Mouse (Mus musculus): Measurements from ENCODE around the gene Dmpk. TPM values are rescaled to one million over a fixed set of nuclear protein-coding genes. Genes with fewer than 3 reads are reported as not detected.

Gene Dmpk
- polyA plus RNA-seq, 1 experiment = 400 TPM

- WGBS = 92% methylated on average over 6 of the region's 6 CpGs
- DNase-seq (ENCODE audit: low read depth, low spot score) = no peak
Observed at GRCm38 (mm10) chr7:19074494-19074893, 9.2 kb upstream of the Dmpk start.

GRCm38 (mm10) chr7:19075231-19075630, 8.4 kb upstream of the Dmpk start:
- DNase-seq (ENCODE audit: low read depth, low spot score) = no peak
- WGBS = 44% methylated on average over 5 of the region's 5 CpGs

- WGBS = 1% methylated on average over 91 of the region's 91 CpGs
- DNase-seq (ENCODE audit: low read depth, low spot score) = no peak
Observed at GRCm38 (mm10) chr7:19075723-19076585, 7.7 kb upstream of the Dmpk start, which contains the start of gene Dmwd. Gene Dmwd (plus strand): TSS chr7:19076227.

GRCm38 (mm10) chr7:19076586-19076991, 7.1 kb upstream of the Dmpk start:
- no peak for DNase-seq (ENCODE audit: low read depth, low spot score)
- 5% methylated on average over 22 of the region's 22 CpGs for WGBS

- no peak for DNase-seq (ENCODE audit: low read depth, low spot score)
- WGBS = 81% methylated on average over 14 of the region's 14 CpGs
Observed at GRCm38 (mm10) chr7:19077761-19078160, 5.9 kb upstream of the Dmpk start.

- no peak for DNase-seq (ENCODE audit: low read depth, low spot score)
- WGBS = 85% methylated on average over 3 of the region's 3 CpGs
Observed at GRCm38 (mm10) chr7:19078732-19079131, 4.9 kb upstream of the Dmpk start.

- WGBS = 91% methylated on average over 19 of the region's 19 CpGs
- DNase-seq (ENCODE audit: low read depth, low spot score) = no peak
Observed at GRCm38 (mm10) chr7:19080451-19080950, 3.1 kb upstream of the Dmpk start.

GRCm38 (mm10) chr7:19082171-19082570, 1.5 kb upstream of the Dmpk start:
- DNase-seq (ENCODE audit: low read depth, low spot score) = no peak
- 66% methylated on average over 4 of the region's 4 CpGs for WGBS

GRCm38 (mm10) chr7:19083096-19083495, 553 bp upstream of the Dmpk start:
- no peak for DNase-seq (ENCODE audit: low read depth, low spot score)
- 27% methylated on average over 6 of the region's 6 CpGs for WGBS

GRCm38 (mm10) chr7:19084277-19084771, 675 bp downstream of the Dmpk start:
- no peak for DNase-seq (ENCODE audit: low read depth, low spot score)
- WGBS = 13% methylated on average over 6 of the region's 6 CpGs

- no peak for DNase-seq (ENCODE audit: low read depth, low spot score)
- WGBS = 17% methylated on average over 9 of the region's 9 CpGs
Observed at GRCm38 (mm10) chr7:19084921-19085473, 1.3 kb downstream of the Dmpk start.

- 5% methylated on average over 6 of the region's 6 CpGs for WGBS
- no peak for DNase-seq (ENCODE audit: low read depth, low spot score)
Observed at GRCm38 (mm10) chr7:19085495-19085894, 1.8 kb downstream of the Dmpk start.

GRCm38 (mm10) chr7:19086042-19086441, 2.4 kb downstream of the Dmpk start:
- no peak for DNase-seq (ENCODE audit: low read depth, low spot score)
- 6% methylated on average over 14 of the region's 14 CpGs for WGBS

- WGBS = 78% methylated on average over 18 of the region's 18 CpGs
- no peak for DNase-seq (ENCODE audit: low read depth, low spot score)
Observed at GRCm38 (mm10) chr7:19086760-19087159, 3.1 kb downstream of the Dmpk start.

GRCm38 (mm10) chr7:19088813-19089212, 5.2 kb downstream of the Dmpk start:
- no peak for DNase-seq (ENCODE audit: low read depth, low spot score)
- 47% methylated on average over 10 of the region's 10 CpGs for WGBS

GRCm38 (mm10) chr7:19091913-19092312, 8.3 kb downstream of the Dmpk start:
- 88% methylated on average over 17 of the region's 17 CpGs for WGBS

GRCm38 (mm10) chr7:19092381-19093173, 8.9 kb downstream of the Dmpk start:
- no peak for DNase-seq (ENCODE audit: low read depth, low spot score)
- WGBS = 48% methylated on average over 38 of the region's 38 CpGs

More at GRCm38 (mm10) chr7:19091913-19092312, 8.3 kb downstream of the Dmpk start:
- no peak for DNase-seq (ENCODE audit: low read depth, low spot score)

GRCm38 (mm10) chr7:19093174-19093521, 9.5 kb downstream of the Dmpk start:
- WGBS = under 1% methylated on average over 15 of the region's 15 CpGs
- no peak for DNase-seq (ENCODE audit: low read depth, low spot score)

GRCm38 (mm10) chr7:19093537-19094385, 10.1 kb downstream of the Dmpk start:
- DNase-seq (ENCODE audit: low read depth, low spot score) = peak; percentile 85
- WGBS = 2% methylated on average over 45 of the region's 45 CpGs

Data from large intestine, adult 2 months (tissue).